Mouse (Mus musculus) lung, embryonic 16.5 days (tissue): ENCODE data around the gene Zfp428. TPM values are rescaled to one million over a fixed set of nuclear protein-coding genes. Genes with fewer than 3 reads are reported as not detected.
A peak's percentile ranks its signal among the peaks of the same experiment; 100 is the strongest.

ENCODE experiments used
- ATAC-seq: fragments of 200-750 bp; cut with Nextera tagmentation; 2 replicates; pipeline ENCODE4 v1.8.0; 2017; ENCODE audit warnings: low read depth, mild to moderate bottlenecking, moderate library complexity
- H3K27ac ChIP-seq: fragments of 300-500 bp; sonication (generic); 2 replicates; pipeline ENCODE4 v1.5.1; 2014; ENCODE audit warnings: mild to moderate bottlenecking, control low read depth, low read length
- H3K27me3 ChIP-seq: fragments of 300-500 bp; sonication (generic); 2 replicates; pipeline ENCODE4 v1.6.1; 2014; ENCODE audit warnings: low read depth, low read length, mixed read lengths; ENCODE audit not compliant: control insufficient read depth, insufficient read depth
- H3K36me3 ChIP-seq: fragments of 300-500 bp; sonication (generic); 2 replicates; pipeline ENCODE4 v1.6.1; 2014; ENCODE audit warnings: low read length; ENCODE audit not compliant: control insufficient read depth, insufficient read depth
- H3K4me1 ChIP-seq: fragments of 300-500 bp; sonication (generic); replicated peaks from 2 replicates; pipeline ENCODE4 v1.6.1; 2014; ENCODE audit warnings: low read length, mixed read lengths; ENCODE audit not compliant: control insufficient read depth, insufficient read depth
- H3K4me2 ChIP-seq: fragments of 300-500 bp; sonication (generic); 2 replicates; pipeline ENCODE4 v1.6.1; 2014; ENCODE audit warnings: low read depth, low read length, control low read depth
- H3K4me3 ChIP-seq: fragments of 300-500 bp; sonication (generic); 2 replicates; pipeline ENCODE4 v1.5.1; 2014; ENCODE audit warnings: mild to moderate bottlenecking, low read length, control low read depth
- H3K9ac ChIP-seq: fragments of 300-500 bp; sonication (generic); 2 replicates; pipeline ENCODE4 v1.6.1; 2014; ENCODE audit warnings: low read length, control low read depth
- H3K9me3 ChIP-seq: fragments of 300-500 bp; sonication (generic); 2 replicates; pipeline ENCODE4 v1.6.1; 2016; ENCODE audit warnings: low read length; ENCODE audit not compliant: control insufficient read depth
- WGBS: fragments of 180-500 bp; shearing (Covaris S2); extraction: QIAGEN DNeasy Blood & Tissue Kit; methylation state at CpG from one replicate; pipeline ENCODE4 v1.1.7; 2014; 5-methylcytosine and 5-hydroxymethylcytosine counted together
- polyA plus RNA-seq: library from polyadenylated mRNA; unstranded; fragments of >200 nt; fragmentation: Nextera tagmentation; extraction: Ambion mirVana; gene quantifications from 2 replicates; pipeline ENCODE4 v1.2.1, GENCODE M21; 2015

The Zfp428 gene
- polyA plus RNA-seq, 1 experiment from 2014 or later, result 31.8 TPM

DNA sequence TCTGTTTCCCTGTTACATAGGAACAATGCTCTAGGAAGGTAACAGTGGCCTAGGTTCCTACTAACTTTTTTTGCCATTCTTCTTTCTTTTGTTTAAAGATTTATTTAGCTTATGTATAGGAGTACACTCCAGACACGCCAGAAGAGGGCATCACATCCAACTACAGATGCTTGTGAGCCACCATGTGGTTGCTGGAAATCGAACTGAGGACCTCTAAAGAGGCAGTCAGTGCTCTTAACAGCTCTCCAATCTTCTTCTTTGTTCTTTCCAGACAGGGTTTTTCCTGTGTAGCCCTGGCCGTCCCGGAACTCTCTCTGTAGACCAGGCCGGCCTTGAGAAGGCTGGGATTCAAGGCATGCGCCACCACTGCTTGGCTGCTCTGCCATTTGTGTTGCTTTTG is 18.2 kb downstream of the Zfp428 start:
- Histone ChIP-seq H3K4me1 (peaks cover 9% of the 10 kb centered on the region; the same call in 1 of the 2 replicates), H3K27ac (no peak overlapping the region)
- WGBS, result 76% methylated on average over 6 of the region's 6 CpGs

DNA sequence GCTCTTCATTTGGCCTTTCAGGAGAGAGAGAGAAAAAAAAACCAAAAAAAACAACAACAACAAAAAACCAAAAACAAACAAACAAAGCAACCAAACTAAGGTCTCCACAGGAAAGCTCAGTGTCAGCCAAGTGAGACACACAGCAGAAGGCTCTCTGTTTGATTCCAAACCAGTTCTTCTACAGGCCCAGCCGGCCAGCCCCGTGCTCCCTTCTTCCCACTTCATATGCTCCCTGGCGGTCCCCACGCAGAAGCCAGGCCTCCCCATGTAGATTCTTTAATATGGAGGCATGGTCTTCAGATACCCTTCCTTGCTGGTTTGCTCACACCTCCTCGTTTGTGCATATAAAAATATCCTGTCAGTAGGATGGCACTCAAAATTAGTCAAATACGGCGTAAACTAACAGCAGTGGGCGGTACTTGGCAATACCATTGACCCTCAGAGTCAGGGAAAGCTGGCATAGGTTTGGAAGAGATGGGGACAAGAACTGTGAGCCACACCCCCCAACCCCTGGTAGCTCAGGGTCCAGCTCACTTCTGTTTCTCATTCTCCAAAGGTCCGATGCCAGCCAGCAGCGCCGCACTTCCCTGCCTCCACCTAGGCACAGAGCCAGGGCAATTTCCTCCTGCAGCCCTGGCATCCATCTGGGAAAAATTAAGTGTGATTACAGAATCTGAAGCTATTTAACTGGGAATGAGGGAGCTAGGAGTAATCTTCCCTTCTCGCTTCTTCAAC is 19.0 kb downstream of the Zfp428 start:
- Histone ChIP-seq H3K9ac (no peak overlapping the region), H3K27ac (no peak overlapping the region), H3K9me3 (no peaks in the 10 kb centered on the region), H3K4me2 (no peak overlapping the region), H3K27me3 (no peaks in the 10 kb centered on the region), H3K4me3 (no peak overlapping the region), H3K36me3 (no peaks in the 10 kb centered on the region), H3K4me1 (peaks cover 9% of the 10 kb centered on the region; the same call in 1 of the 2 replicates)
- ATAC-seq, result no peak
- 73% methylated on average over 12 of the region's 12 CpGs for WGBS

More for the DNA sequence above, 18.2 kb downstream of the Zfp428 start:
- H3K36me3 ChIP-seq, result no peaks in the 10 kb centered on the region
- H3K4me2 ChIP-seq, result no peak overlapping the region
- no peaks in the 10 kb centered on the region for H3K27me3 ChIP-seq
- no peak overlapping the region for H3K4me3 ChIP-seq
- no peak for ATAC-seq
- no peaks in the 10 kb centered on the region for H3K9me3 ChIP-seq
- no peak overlapping the region for H3K9ac ChIP-seq

DNA sequence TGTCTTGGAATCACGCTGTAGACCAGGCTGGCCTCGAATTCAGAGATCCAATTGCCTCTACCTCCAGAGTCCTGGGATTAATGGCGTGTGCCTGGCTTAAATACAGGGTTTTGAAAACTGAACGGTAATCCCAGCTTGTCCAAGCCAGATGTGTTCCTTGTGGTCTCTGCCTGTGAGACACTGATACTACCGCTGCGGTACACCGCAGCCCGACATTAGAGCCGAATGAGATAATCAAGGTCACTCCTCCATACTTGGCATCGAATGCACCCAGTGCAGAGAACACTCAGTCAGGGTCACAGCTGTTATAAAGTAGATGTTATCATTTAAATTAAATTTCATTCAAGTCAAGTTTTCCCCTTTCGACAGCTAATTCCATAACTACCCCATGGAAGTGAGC is 22.1 kb downstream of the Zfp428 start:
- 87% methylated on average over 11 of the region's 11 CpGs for WGBS
- ATAC-seq, result no peak
- H3K4me3 ChIP-seq, result no peak overlapping the region

DNA sequence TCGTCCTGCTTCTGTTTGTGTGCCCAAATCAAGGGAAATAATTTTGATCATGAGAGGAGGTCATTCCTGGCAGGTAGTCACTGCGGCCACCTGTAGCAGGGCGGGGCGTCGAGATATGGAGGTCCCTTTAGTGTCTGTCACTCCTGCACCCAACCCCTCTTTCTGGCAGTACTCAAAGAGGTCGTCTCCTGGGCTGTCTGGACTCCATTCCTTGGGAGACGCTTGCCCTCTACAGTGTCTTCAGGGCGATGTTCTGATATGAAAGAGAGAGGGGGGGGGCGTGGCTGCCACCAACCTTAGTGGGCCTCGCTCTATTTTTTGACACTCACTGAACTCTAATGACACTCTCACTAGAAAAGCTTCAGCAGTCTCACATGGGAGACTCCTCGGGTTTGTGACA is 22.8 kb downstream of the Zfp428 start:
- peak overlapping the region; percentile 50 for H3K4me2 ChIP-seq
- no peak for ATAC-seq
- no peak overlapping the region for H3K27ac ChIP-seq
- H3K9ac ChIP-seq, result peak overlapping the region; percentile 57
- H3K4me1 ChIP-seq, result peaks cover 13% of the 10 kb centered on the region
- peak overlapping the region; percentile 62 for H3K4me3 ChIP-seq
- peaks cover 15% of the 10 kb centered on the region for H3K36me3 ChIP-seq
- WGBS, result 48% methylated on average over 11 of the region's 11 CpGs
- no peaks in the 10 kb centered on the region for H3K27me3 ChIP-seq
- H3K9me3 ChIP-seq, result no peaks in the 10 kb centered on the region

More for the DNA sequence above, 22.1 kb downstream of the Zfp428 start:
- Histone ChIP-seq H3K4me2 (no peak overlapping the region), H3K27me3 (no peaks in the 10 kb centered on the region), H3K9me3 (no peaks in the 10 kb centered on the region), H3K27ac (no peak overlapping the region), H3K9ac (no peak overlapping the region), H3K4me1 (peaks cover 13% of the 10 kb centered on the region), H3K36me3 (peaks cover 9% of the 10 kb centered on the region)

DNA sequence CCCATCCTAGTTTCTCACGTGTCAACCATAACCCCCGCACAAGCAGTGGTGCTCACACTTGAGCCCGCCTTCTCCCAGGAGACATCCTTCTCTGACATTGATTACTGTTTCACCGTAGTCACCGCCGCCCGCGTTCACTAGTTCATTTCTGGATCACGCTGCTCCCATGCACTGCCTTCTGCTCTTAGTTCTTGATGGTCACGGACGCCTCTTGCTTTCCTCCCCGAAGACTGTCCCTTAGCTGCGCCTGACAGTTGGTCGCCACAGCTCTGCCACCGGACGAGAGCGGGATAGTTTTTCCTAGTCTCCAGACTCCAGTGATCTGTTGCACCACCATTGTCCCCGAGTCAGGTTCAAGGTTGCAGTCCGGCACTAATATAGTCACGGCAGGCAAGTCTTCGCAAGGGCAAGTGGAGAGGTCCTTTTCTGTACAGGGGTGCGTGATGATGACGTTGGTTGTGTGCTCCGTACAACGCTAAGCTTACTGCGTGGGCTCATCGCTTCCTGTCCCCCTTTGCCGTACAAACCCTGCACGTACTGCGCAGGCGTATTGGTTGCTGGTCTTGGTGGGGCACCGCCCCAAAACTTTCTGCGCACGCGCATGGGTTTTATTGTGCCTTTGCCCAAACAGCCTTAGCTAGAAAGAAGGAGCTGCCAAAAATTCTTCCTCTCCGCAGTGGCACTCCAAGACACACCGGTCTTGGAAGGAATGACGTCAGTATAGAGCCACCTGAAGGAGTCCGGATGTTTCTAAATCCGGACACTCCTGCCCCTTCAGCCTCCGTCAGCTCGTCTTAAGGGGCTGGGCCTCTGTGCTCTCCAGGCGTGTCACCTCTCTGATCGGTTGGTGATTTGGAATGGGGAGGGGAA is 23.5 kb downstream of the Zfp428 start, which contains the start of gene Irgq:
TSS of gene Irgq (plus strand) at position 628 of the 870 bp plus-strand sequence.
- peak within 1 kb of the TSS; percentile 62 for H3K4me3 ChIP-seq
- peaks cover 17% of the 10 kb centered on the region for H3K36me3 ChIP-seq
- WGBS, result under 1% methylated on average over 44 of the region's 44 CpGs
- peak within 1 kb of the TSS; percentile 82 for H3K27ac ChIP-seq
- H3K9me3 ChIP-seq, result no peaks in the 10 kb centered on the region
- peaks cover 13% of the 10 kb centered on the region for H3K4me1 ChIP-seq
- peak within 1 kb of the TSS; percentile 95 for H3K4me2 ChIP-seq
- H3K9ac ChIP-seq, result peak within 1 kb of the TSS; percentile 88
- no peaks in the 10 kb centered on the region for H3K27me3 ChIP-seq
- ATAC-seq, result peak; percentile 96

DNA sequence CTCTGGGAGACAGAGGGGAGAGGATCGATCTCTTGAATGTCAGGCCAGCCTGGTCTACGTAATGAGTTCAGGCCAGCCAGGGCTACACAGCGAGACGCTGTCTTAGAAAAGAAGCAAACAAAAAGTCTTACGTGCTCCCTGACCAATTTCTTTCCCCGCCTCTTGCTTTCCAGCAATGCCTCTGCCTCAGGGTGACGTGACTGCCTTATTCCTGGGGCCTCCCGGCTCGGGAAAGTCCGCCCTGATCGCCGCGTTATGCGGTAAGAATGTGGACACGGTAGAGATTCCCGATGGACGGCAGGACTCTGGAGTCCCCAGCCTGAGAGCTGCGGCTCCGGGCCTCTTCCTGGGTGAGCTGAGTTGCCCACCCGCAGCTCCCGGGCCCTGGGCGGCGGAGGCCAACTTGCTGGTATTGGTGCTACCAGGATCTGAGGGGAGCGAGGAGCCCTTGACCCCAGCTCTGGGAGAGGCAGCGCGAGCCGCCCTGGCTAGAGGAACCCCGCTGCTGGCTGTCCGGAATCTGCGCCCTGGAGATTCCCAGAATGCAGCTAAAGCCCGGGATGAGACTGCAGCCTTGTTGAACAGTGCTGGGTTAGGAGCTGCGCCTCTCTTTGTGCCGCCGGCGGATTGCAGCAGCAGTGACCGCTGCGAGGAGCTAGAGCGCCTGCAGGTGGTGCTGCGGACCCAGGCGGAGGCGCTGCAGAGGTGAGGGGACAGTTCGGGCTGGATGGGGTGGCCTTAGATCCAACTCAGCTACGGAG is 24.6 kb downstream of the Zfp428 start:
- Histone ChIP-seq H3K4me3 (peak overlapping the region; percentile 62), H3K9me3 (no peaks in the 10 kb centered on the region), H3K4me2 (peak overlapping the region; percentile 95), H3K27ac (peak overlapping the region; percentile 82), H3K36me3 (peaks cover 21% of the 10 kb centered on the region), H3K4me1 (peaks cover 13% of the 10 kb centered on the region), H3K27me3 (no peaks in the 10 kb centered on the region), H3K9ac (peak overlapping the region; percentile 88)
- 1% methylated on average over 43 of the region's 43 CpGs for WGBS
- peak; percentile 64 for ATAC-seq

DNA sequence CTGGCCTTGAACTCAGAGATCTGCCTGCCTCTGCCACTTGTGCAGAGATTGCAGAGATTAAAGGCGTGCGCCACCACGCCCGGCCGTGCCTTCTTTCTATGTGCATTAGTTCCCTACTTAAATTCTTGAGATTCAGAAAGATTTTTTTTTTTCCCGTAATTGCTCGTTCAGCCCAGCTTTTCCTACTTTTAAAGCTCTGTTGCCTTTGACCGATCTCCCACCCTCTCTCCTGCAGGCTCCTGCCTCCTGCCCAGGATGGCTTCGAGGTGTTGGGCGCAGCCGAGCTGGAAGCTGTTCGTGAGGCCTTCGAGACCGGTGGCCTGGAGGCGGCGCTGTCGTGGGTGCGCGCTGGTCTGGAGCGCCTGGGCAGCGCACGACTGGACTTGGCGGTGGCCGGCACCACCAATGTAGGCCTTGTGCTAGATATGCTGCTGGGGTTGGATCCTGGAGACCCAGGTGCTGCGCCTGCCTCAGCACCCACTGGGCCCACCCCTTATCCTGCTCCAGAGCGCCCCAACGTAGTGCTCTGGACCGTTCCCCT is 26.3 kb downstream of the Zfp428 start:
- H3K4me1 ChIP-seq, result peaks cover 13% of the 10 kb centered on the region
- H3K9me3 ChIP-seq, result no peaks in the 10 kb centered on the region
- H3K36me3 ChIP-seq, result peaks cover 21% of the 10 kb centered on the region
- no peak for ATAC-seq
- H3K9ac ChIP-seq, result no peak overlapping the region
- H3K27ac ChIP-seq, result no peak overlapping the region
- no peak overlapping the region for H3K4me3 ChIP-seq
- H3K27me3 ChIP-seq, result no peaks in the 10 kb centered on the region
- H3K4me2 ChIP-seq, result no peak overlapping the region
- 84% methylated on average over 28 of the region's 28 CpGs for WGBS

DNA sequence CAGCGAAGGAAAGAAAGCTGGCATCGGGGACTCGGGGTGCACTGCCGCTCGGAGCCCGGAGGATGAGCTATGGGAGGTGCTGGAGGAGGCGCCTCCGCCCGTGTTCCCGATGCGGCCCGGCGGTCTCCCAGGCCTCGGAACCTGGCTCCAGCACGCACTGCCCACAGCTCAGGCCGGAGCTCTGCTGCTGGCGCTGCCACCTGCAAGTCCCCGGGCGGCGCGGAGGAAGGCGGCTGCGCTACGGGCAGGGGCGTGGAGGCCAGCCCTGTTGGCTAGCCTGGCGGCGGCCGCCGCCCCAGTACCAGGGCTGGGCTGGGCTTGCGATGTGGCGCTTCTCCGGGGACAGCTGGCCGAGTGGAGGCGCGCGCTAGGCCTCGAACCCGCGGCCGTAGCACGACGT is 27.0 kb downstream of the Zfp428 start:
- Histone ChIP-seq H3K27me3 (no peaks in the 10 kb centered on the region), H3K36me3 (peaks cover 21% of the 10 kb centered on the region), H3K27ac (no peak overlapping the region), H3K4me1 (peaks cover 13% of the 10 kb centered on the region), H3K4me3 (no peak overlapping the region), H3K9ac (no peak overlapping the region), H3K9me3 (no peaks in the 10 kb centered on the region), H3K4me2 (no peak overlapping the region)
- ATAC-seq, result no peak
- 56% methylated on average over 24 of the region's 42 CpGs for WGBS
